In genomic region chr1:23978281-23978680, GRCm38 (mm10) we compare ENCODE assay signal across 23 mouse cellular contexts. TPM values are rescaled to one million over a fixed set of nuclear protein-coding genes. Genes with fewer than 3 reads are reported as not detected.
A peak's percentile ranks its signal among the peaks of the same experiment; 100 is the strongest.
DNase-seq lines count a peak whose midpoint lies in the region; ATAC-seq and TF ChIP-seq lines count a peak whose summit lies in the region.
"Had no signal": no experiment of that assay in that cellular context is flagged by ENCODE, and none has a peak within 500 bp of the region (broad histone marks: within the 10 kb centered on the region; RNA-seq: fewer than 3 reads in every experiment).

No protein-coding gene starts in this region.

- peak; percentile 92 for DNase-seq in brain, adult 2 months (ENCODE audit: low read depth, low spot score)
- peak; percentile 38 to 39 for DNase-seq in layer of hippocampus, postnatal 36 days
- peak; percentile 48 to 68 for DNase-seq in left cerebral cortex, postnatal 36 days (ENCODE audit: low spot score in 2 of 2)
- DNase-seq in lung, postnatal 14 days: no peak
- DNase-seq in gastrocnemius, postnatal 36 days: no peak
- no peak for DNase-seq in midbrain, embryonic 14.5 days
- DNase-seq in liver, postnatal 0 days: no peak
- DNase-seq: adrenal gland, adult 2 months; cerebellum, adult 9-10 months; heart, adult 18-20 months; kidney, postnatal 4 days; spleen, adult 18-20 months; thymus, postnatal 36 days had no signal

- no peaks in the 10 kb centered on the region for H3K27me3 ChIP-seq in midbrain, embryonic 14.5 days (ENCODE audit: control insufficient read depth, insufficient read depth, low read length)
- no peaks in the 10 kb centered on the region for H3K27me3 ChIP-seq in liver, postnatal 0 days (ENCODE audit: insufficient read depth, low read length)
- H3K27me3 ChIP-seq: forebrain, embryonic 13.5 days; heart, embryonic 13.5 days; hindbrain, embryonic 15.5 days; kidney, embryonic 15.5 days; midbrain, embryonic 13.5 days; neural tube, embryonic 13.5 days had no signal

- WGBS in midbrain, embryonic 14.5 days: 92% methylated on average over 6 of the region's 6 CpGs
- WGBS in liver, postnatal 0 days (ENCODE audit: insufficient replicate concordance): 78% methylated on average over 6 of the region's 6 CpGs

- H3K4me3 ChIP-seq in midbrain, embryonic 14.5 days (replicated peaks; ENCODE audit: low read depth, low read length): no peak overlapping the region
- H3K4me3 ChIP-seq in liver, postnatal 0 days (ENCODE audit: low read depth, low read length): no peak overlapping the region
- H3K4me3 ChIP-seq: erythroblast, embryonic 14.5 days; forebrain, embryonic 13.5 days; heart, embryonic 13.5 days; hindbrain, embryonic 15.5 days; kidney, embryonic 15.5 days; midbrain, embryonic 13.5 days; neural tube, embryonic 13.5 days had no signal

- no peaks in the 10 kb centered on the region for H3K9me3 ChIP-seq in midbrain, embryonic 14.5 days (ENCODE audit: control insufficient read depth, low read length)
- H3K9me3 ChIP-seq in liver, postnatal 0 days (ENCODE audit: low read length): no peaks in the 10 kb centered on the region
- H3K9me3 ChIP-seq: forebrain, embryonic 13.5 days; heart, embryonic 13.5 days; hindbrain, embryonic 15.5 days; kidney, embryonic 15.5 days; midbrain, embryonic 13.5 days; neural tube, embryonic 13.5 days had no signal

- intact Hi-C loops in left cerebral cortex, postnatal 36 days (cut with DNase I): no loop called here
- intact Hi-C loops in gastrocnemius, postnatal 36 days (cut with DNase I): no loop called here

- no peaks in the 10 kb centered on the region for H3K4me1 ChIP-seq in midbrain, embryonic 14.5 days (ENCODE audit: control insufficient read depth, insufficient read depth, low read length)
- H3K4me1 ChIP-seq in liver, postnatal 0 days (ENCODE audit: insufficient read depth): no peaks in the 10 kb centered on the region
- H3K4me1 ChIP-seq: forebrain, embryonic 13.5 days; heart, embryonic 13.5 days; hindbrain, embryonic 15.5 days; kidney, embryonic 15.5 days; neural tube, embryonic 13.5 days had no signal

- TF ChIP-seq CTCF in liver, postnatal 0 days (IDR thresholded peaks at IDR 0.05; ENCODE audit: low read depth): no peak

- no peak overlapping the region for H3K27ac ChIP-seq in midbrain, embryonic 14.5 days (replicated peaks; ENCODE audit: low read depth, low read length)
- H3K27ac ChIP-seq in liver, postnatal 0 days (ENCODE audit: low read depth): no peak overlapping the region
- H3K27ac ChIP-seq: forebrain, embryonic 13.5 days; heart, embryonic 13.5 days; hindbrain, embryonic 15.5 days; kidney, embryonic 15.5 days; liver, embryonic 14.5 days; midbrain, embryonic 13.5 days; neural tube, embryonic 13.5 days had no signal

- ATAC-seq in frontal cortex, adult (ENCODE audit: low TSS enrichment): peak; percentile 96
- no peak for ATAC-seq in midbrain, embryonic 14.5 days (ENCODE audit: low FRiP score, low TSS enrichment)
- ATAC-seq in liver, postnatal 0 days: no peak
- ATAC-seq: forebrain, embryonic 13.5 days; intestine, embryonic 16.5 days; midbrain, embryonic 13.5 days had no signal

- no peak overlapping the region for H3K4me2 ChIP-seq in midbrain, embryonic 14.5 days (ENCODE audit: low read length)
- H3K4me2 ChIP-seq in liver, postnatal 0 days (ENCODE audit: low read depth, low read length): no peak overlapping the region
- H3K4me2 ChIP-seq: forebrain, embryonic 13.5 days; heart, embryonic 13.5 days; hindbrain, embryonic 15.5 days; kidney, embryonic 15.5 days; midbrain, embryonic 13.5 days; neural tube, embryonic 13.5 days had no signal

- H3K9ac ChIP-seq in midbrain, embryonic 14.5 days (replicated peaks; ENCODE audit: low read length): no peak overlapping the region
- H3K9ac ChIP-seq in liver, postnatal 0 days (replicated peaks): no peak overlapping the region
- H3K9ac ChIP-seq: forebrain, embryonic 13.5 days; heart, embryonic 13.5 days; hindbrain, embryonic 15.5 days; kidney, embryonic 15.5 days; liver, embryonic 14.5 days; midbrain, embryonic 13.5 days; neural tube, embryonic 13.5 days had no signal

- no peaks in the 10 kb centered on the region for H3K36me3 ChIP-seq in midbrain, embryonic 14.5 days (ENCODE audit: control insufficient read depth, insufficient read depth, low read length)
- H3K36me3 ChIP-seq in liver, postnatal 0 days (replicated peaks; ENCODE audit: insufficient read depth, low read length): no peaks in the 10 kb centered on the region
- H3K36me3 ChIP-seq: heart, embryonic 13.5 days; hindbrain, embryonic 15.5 days; kidney, embryonic 15.5 days; midbrain, embryonic 13.5 days; neural tube, embryonic 13.5 days had no signal

- TF ChIP-seq EP300 in liver, postnatal 0 days (IDR thresholded peaks at IDR 0.05; ENCODE audit: low read depth): no peak

RNA-seq across cellular contexts. Expression of gene Sdhaf4, which starts 27.2 kb away (rescaled TPM):
- 10 to 100 TPM; 39.5 to 53.5 TPM for total RNA-seq in layer of hippocampus, postnatal 36 days (2021)
- total RNA-seq in left cerebral cortex, postnatal 36 days (2021): 10 to 100 TPM; 46.7 to 48.3 TPM
- total RNA-seq in gastrocnemius, postnatal 36 days (2021): 10 to 100 TPM; 36.4 to 45.0 TPM
- 115 and 124 TPM in 2 replicates for polyA plus RNA-seq in midbrain, embryonic 14.5 days (2014; fragmentation: Nextera tagmentation; extraction: Ambion mirVana)
- polyA plus RNA-seq in liver, postnatal 0 days (2015; fragmentation: Nextera tagmentation; extraction: Ambion mirVana): 54.7 and 60.6 TPM in 2 replicates
- polyA plus RNA-seq: erythroblast, embryonic 14.5 days had no signal

RNA-seq across cellular contexts. Expression of gene Smap1, which starts 56.2 kb away (rescaled TPM):
- 100 to 1,000 TPM; 136 to 152 TPM for total RNA-seq in layer of hippocampus, postnatal 36 days (2021)
- total RNA-seq in left cerebral cortex, postnatal 36 days (2021): 100 to 1,000 TPM; 137 to 164 TPM
- total RNA-seq in gastrocnemius, postnatal 36 days (2021): 10 to 100 TPM; 27.5 to 30.0 TPM
- polyA plus RNA-seq in midbrain, embryonic 14.5 days (2014; fragmentation: Nextera tagmentation; extraction: Ambion mirVana): 113 and 116 TPM in 2 replicates
- 29.8 and 33.2 TPM in 2 replicates for polyA plus RNA-seq in liver, postnatal 0 days (2015; fragmentation: Nextera tagmentation; extraction: Ambion mirVana)

Comparison
In these comparisons a context has a peak if more than half of its experiments do, and no peak if none do; other contexts are left out.
1. DNase-seq: peak in brain, adult 2 months (single experiment), layer of hippocampus, postnatal 36 days (2 of 2) and left cerebral cortex, postnatal 36 days (2 of 2); none in lung, postnatal 14 days (single experiment), gastrocnemius, postnatal 36 days (0 of 2), midbrain, embryonic 14.5 days (single experiment) and liver, postnatal 0 days (single experiment).
2. RNA of gene Smap1, which starts 56.2 kb away (total RNA-seq): 137 to 164 TPM in left cerebral cortex, postnatal 36 days and 136 to 152 TPM in layer of hippocampus, postnatal 36 days; 27.5 to 30.0 TPM in gastrocnemius, postnatal 36 days; every median in the first group is over 4 times any median in the second.